Mouse (Mus musculus) G1E-ER4 (cell line): ENCODE measurements around the gene Vmn1r47. TPM values are rescaled to one million over a fixed set of nuclear protein-coding genes. Genes with fewer than 3 reads are reported as not detected.
"Not testable (repeated sequence)": the region's sequence is repeated elsewhere in the genome, so short reads cannot be mapped to it uniquely, and the experiment has no call there.

Source experiments
- GATA1 ChIP-seq: IDR thresholded peaks from one replicate; pipeline ENCODE4 v1.8.0; 2012; ENCODE audit warnings: low read length, inconsistent platforms
- polyA plus RNA-seq: library from polyadenylated mRNA; stranded (reverse); fragments of >175 nt; gene quantifications from 2 replicates; pipeline ENCODE4 v1.2.3, GENCODE M21; 2012

Gene Vmn1r47
- not detected in 2 replicates for polyA plus RNA-seq

DNA sequence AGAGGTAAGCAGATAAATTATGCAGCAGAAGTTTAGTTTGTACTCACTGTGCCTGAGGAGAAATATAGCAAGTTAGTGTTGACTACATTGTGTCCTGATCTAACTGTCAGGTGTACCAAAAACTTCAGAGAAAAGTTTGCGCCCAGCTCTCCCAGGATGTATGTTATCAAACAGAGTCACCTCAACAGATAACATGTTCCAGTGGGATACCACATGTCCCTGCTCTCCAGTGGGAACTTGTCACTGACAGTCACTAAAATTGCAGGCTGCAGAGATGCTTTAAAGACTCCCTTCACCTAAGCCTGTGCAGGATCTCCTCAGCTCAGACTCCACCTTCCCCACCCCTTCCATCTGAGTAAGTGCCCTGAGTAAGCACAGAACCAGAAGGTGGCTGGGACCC lies at the start of gene Vmn1r47:
Gene Vmn1r47, plus strand, starts transcription at position 301 of the 400 bp plus-strand sequence.
- not testable (repeated sequence) for TF ChIP-seq GATA1

DNA sequence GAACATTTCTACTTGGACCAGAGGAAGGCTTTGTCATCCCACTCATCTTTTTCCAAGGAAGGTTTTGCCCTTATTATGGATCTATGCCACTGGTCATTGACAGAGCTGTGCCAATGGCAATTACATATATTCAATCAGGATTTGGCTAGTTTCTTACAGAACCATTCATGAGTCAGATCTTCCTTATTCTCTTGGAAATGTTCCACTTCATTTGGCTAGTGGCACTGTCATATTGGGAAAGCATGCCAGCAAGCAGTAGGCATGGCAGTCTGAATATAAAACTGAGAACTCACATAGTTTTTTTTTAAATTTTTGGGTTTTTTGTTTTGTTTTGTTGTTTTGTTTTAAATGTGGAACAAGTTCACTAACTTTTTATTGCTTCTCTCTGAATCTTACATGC lies 49.6 kb upstream of the Vmn1r47 start:
- TF ChIP-seq GATA1: no peak

DNA sequence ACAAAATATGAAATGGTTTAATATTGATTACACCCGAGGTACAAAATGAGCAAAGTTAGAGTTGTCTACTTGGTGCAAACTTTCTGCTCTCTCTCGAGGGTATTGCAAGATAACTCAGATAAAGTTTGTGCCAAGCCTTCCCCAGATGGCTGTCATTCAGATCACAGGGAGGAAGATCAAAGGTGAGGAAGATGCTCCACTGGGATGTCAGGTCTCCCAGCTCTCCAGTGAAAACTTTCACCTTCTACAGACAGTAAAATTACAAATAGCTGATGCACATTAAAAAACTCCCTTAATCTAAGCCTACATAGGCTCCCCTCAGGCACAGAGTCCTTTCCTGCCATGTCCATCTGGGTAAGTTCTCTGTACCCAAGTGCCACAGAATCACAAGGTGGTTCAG lies 46.9 kb upstream of the Vmn1r47 start, which contains the start of gene Vmn1r46:
Gene Vmn1r46, plus strand, starts transcription at position 301 of the 400 bp plus-strand sequence.
- no peak for TF ChIP-seq GATA1

DNA sequence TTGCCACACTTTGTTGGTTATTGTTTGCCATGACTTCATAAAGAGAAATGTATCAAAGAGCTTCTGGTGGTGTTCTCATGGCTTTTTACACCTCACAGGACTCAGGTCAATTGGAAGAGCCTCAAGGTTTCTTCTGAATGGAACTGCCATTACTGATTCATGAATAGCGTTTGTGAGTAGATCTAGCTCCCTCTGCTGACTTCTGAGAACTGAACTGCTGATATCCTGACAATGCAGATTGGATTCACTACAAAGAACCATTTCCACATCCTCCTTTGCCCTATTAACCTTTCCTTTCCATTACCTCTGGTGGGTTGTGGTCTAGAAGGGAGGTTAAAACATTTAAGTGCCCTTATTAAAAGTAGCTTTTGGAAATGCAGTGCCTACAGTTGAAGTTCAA lies 30.0 kb upstream of the Vmn1r47 start:
- no peak for TF ChIP-seq GATA1

DNA sequence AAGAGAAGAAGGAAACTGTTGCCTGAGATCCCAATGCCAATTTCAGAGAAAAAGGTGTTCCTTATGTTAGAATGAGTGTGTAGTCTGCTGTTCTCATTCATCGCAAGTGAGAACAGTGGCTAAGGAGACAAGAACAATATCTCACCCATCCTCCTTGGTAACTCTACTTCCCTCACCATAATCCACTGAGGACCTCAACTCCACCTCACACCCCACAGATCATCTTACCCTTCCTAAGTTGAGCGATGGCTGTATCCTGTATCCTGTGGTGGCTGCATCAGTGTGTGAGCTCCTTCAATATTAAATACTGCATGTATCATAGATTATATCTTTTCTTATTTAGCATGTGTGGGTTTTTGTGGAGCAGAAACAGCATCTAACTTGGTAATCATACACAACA lies 20.8 kb downstream of the Vmn1r47 start, which contains the start of gene Vmn1r48:
Gene Vmn1r48, minus strand, starts transcription at position 101 of the 400 bp plus-strand sequence.
- not testable (repeated sequence) for TF ChIP-seq GATA1

Other genes starting within 250 kb of the Vmn1r47 start
- gene Vmn1r42, start 139.7 kb upstream of the Vmn1r47 start, polyA plus RNA-seq: not detected in 2 replicates
- not detected in 2 replicates for gene Vmn1r43, start 139.7 kb upstream of the Vmn1r47 start, polyA plus RNA-seq
- gene Vmn1r44, start 132.5 kb upstream of the Vmn1r47 start, polyA plus RNA-seq: not detected in 2 replicates
- gene Vmn1r45, start 75.5 kb upstream of the Vmn1r47 start, polyA plus RNA-seq: not detected in 2 replicates
- not detected in 2 replicates for gene Vmn1r46, start 46.8 kb upstream of the Vmn1r47 start, polyA plus RNA-seq
- gene Vmn1r48, start 20.7 kb downstream of the Vmn1r47 start, polyA plus RNA-seq: not detected in 2 replicates
- gene Vmn1r49, start 62.4 kb downstream of the Vmn1r47 start, polyA plus RNA-seq: not detected in 2 replicates
- not detected in 2 replicates for gene Vmn1r50, start 85.3 kb downstream of the Vmn1r47 start, polyA plus RNA-seq
- not detected in 2 replicates for gene Vmn1r51, start 106.4 kb downstream of the Vmn1r47 start, polyA plus RNA-seq
- gene Vmn1r52, start 158.7 kb downstream of the Vmn1r47 start, polyA plus RNA-seq: not detected in 2 replicates
- not detected in 2 replicates for gene V1ra8, start 186.6 kb downstream of the Vmn1r47 start, polyA plus RNA-seq
- not detected in 2 replicates for gene Vmn1r53, start 208.3 kb downstream of the Vmn1r47 start, polyA plus RNA-seq
- gene Vmn1r54, start 230.2 kb downstream of the Vmn1r47 start, polyA plus RNA-seq: not detected in 2 replicates